Comparison of ENCODE assay signal across 15 mouse cellular contexts in genomic region chr14:34357671-34358455, GRCm38 (mm10). TPM values are rescaled to one million over a fixed set of nuclear protein-coding genes. Genes with fewer than 3 reads are reported as not detected.
DNase-seq lines count a peak whose midpoint lies in the region; ATAC-seq and TF ChIP-seq lines count a peak whose summit lies in the region.
"Had no signal": no experiment of that assay in that cellular context is flagged by ENCODE, and none has a peak within 500 bp of the region (broad histone marks: within the 10 kb centered on the region; RNA-seq: fewer than 3 reads in every experiment).

No protein-coding gene starts in this region.

- peak; percentile 9 to 57 for DNase-seq in layer of hippocampus, adult 18-20 months (ENCODE audit: low spot score in 2 of 2)
- DNase-seq in layer of hippocampus, postnatal 10 days (ENCODE audit: low spot score in 2 of 2): no peak
- peak; percentile 77 for DNase-seq in NIH3T3 (ENCODE audit: low read depth)
- DNase-seq in layer of hippocampus, adult 9-11 months: peak; percentile 15
- DNase-seq: adrenal gland, postnatal 10 days; cerebellum, adult 11 months; heart, postnatal 36 days had no signal

- TF ChIP-seq POLR2A in ES-Bruce4 (IDR thresholded peaks at IDR 0.05; ENCODE audit: insufficient read depth, low read length): no peak

- H3K9me3 ChIP-seq in ES-Bruce4 (replicated peaks; ENCODE audit: control insufficient read depth, insufficient read depth, low read length, poor library complexity, severe bottlenecking): no peaks in the 10 kb centered on the region
- H3K9me3 ChIP-seq in forebrain, embryonic 12.5 days: no peaks in the 10 kb centered on the region
- H3K9me3 ChIP-seq: G1E had no signal

- no peak for TF ChIP-seq CTCF in ES-Bruce4 (IDR thresholded peaks at IDR 0.05; ENCODE audit: low read depth, low read length)

- no peak overlapping the region for H3K4me3 ChIP-seq in ES-Bruce4 (ENCODE audit: low read depth, low read length)
- H3K4me3 ChIP-seq in forebrain, embryonic 12.5 days (replicated peaks): no peak overlapping the region
- H3K4me3 ChIP-seq: erythroblast, embryonic 14.5 days had no signal

- H3K36me3 ChIP-seq in ES-Bruce4 (ENCODE audit: control insufficient read depth, insufficient read depth, low read length, poor library complexity, severe bottlenecking): no peaks in the 10 kb centered on the region
- H3K36me3 ChIP-seq in forebrain, embryonic 12.5 days (replicated peaks): no peaks in the 10 kb centered on the region
- H3K36me3 ChIP-seq: G1E had no signal

- WGBS in forebrain, embryonic 12.5 days: 84% methylated on average over 7 of the region's 7 CpGs

- H3K4me2 ChIP-seq in forebrain, embryonic 12.5 days: no peak overlapping the region

- no peak overlapping the region for H3K9ac ChIP-seq in ES-Bruce4 (ENCODE audit: low read depth, poor library complexity, severe bottlenecking)
- no peak overlapping the region for H3K9ac ChIP-seq in forebrain, embryonic 12.5 days

- H3K4me1 ChIP-seq in ES-Bruce4 (ENCODE audit: control insufficient read depth, insufficient read depth, low read length): peaks cover 18% of the 10 kb centered on the region
- H3K4me1 ChIP-seq in forebrain, embryonic 12.5 days: no peaks in the 10 kb centered on the region

- no peaks in the 10 kb centered on the region for H3K27me3 ChIP-seq in ES-Bruce4 (ENCODE audit: control insufficient read depth, insufficient read depth, low read length, poor library complexity, severe bottlenecking)
- peaks cover 15% of the 10 kb centered on the region; the same call in 1 of the 2 replicates for H3K27me3 ChIP-seq in forebrain, embryonic 12.5 days

- no peak for TF ChIP-seq EP300 in ES-Bruce4 (IDR thresholded peaks at IDR 0.05; ENCODE audit: insufficient read depth, low read depth, low read length)

- no peak for ATAC-seq in forebrain, embryonic 12.5 days (ENCODE audit: low FRiP score)
- no peak for ATAC-seq in monocyte, adult 5-6 weeks (replicated peaks; ENCODE audit: insufficient number of reproducible peaks, low FRiP score, low TSS enrichment, poor library complexity, severe bottlenecking)
- ATAC-seq: intestine, embryonic 16.5 days had no signal

- peak overlapping the region; percentile 100 for H3K27ac ChIP-seq in ES-Bruce4 (ENCODE audit: insufficient read depth, low read length)
- H3K27ac ChIP-seq in forebrain, embryonic 12.5 days: no peak overlapping the region

RNA-seq across cellular contexts. Expression of gene Fam25c, which starts 2.6 kb away (rescaled TPM):
- not detected for total RNA-seq in layer of hippocampus, adult 18-20 months (2021)
- total RNA-seq in layer of hippocampus, postnatal 10 days (2021): not detected
- 3.5 and 5.7 TPM in 2 replicates for polyA plus RNA-seq in ES-Bruce4 (2011; ENCODE audit: insufficient read depth, insufficient read length, low read depth, missing spikeins)
- polyA plus RNA-seq in forebrain, embryonic 12.5 days (2016; fragmentation: Nextera tagmentation; extraction: Ambion mirVana): not detected in 2 replicates
- total RNA-seq in monocyte, adult 5-6 weeks (2017): not detected in 3 replicates
- total RNA-seq: G1E; gastrocnemius, postnatal 4 days; heart, postnatal 36 days; left cerebral cortex, postnatal 36 days had no signal
- polyA plus RNA-seq: erythroblast, embryonic 14.5 days; G1E; intestine, embryonic 16.5 days had no signal

RNA-seq across cellular contexts. Expression of gene Sncg, which starts 16.7 kb away (rescaled TPM):
- 1 to 10 TPM; 6.8 to 7.1 TPM for total RNA-seq in layer of hippocampus, adult 18-20 months (2021)
- 1 to 10 TPM; 1.6 to 1.8 TPM for total RNA-seq in layer of hippocampus, postnatal 10 days (2021)
- 2.2 and 3.2 TPM in 2 replicates for polyA plus RNA-seq in ES-Bruce4 (2011; ENCODE audit: insufficient read depth, insufficient read length, low read depth, missing spikeins)
- 4.3 and 7.5 TPM in 2 replicates for polyA plus RNA-seq in forebrain, embryonic 12.5 days (2016; fragmentation: Nextera tagmentation; extraction: Ambion mirVana)
- not detected in 3 replicates for total RNA-seq in monocyte, adult 5-6 weeks (2017)
- polyA plus RNA-seq: erythroblast, embryonic 14.5 days; G1E had no signal

RNA-seq across cellular contexts. Expression of gene Mmrn2, which starts 17.4 kb away (rescaled TPM):
- total RNA-seq in layer of hippocampus, adult 18-20 months (2021): 1 to 10 TPM; 3.1 to 3.3 TPM
- 1 to 10 TPM; 4.0 to 4.5 TPM for total RNA-seq in layer of hippocampus, postnatal 10 days (2021)
- 1.3 and 1.7 TPM in 2 replicates for polyA plus RNA-seq in ES-Bruce4 (2011; ENCODE audit: insufficient read depth, insufficient read length, low read depth, missing spikeins)
- polyA plus RNA-seq in forebrain, embryonic 12.5 days (2016; fragmentation: Nextera tagmentation; extraction: Ambion mirVana): 5.5 and 6.1 TPM in 2 replicates
- total RNA-seq in monocyte, adult 5-6 weeks (2017): not detected in 3 replicates
- polyA plus RNA-seq: erythroblast, embryonic 14.5 days had no signal

RNA-seq across cellular contexts. Expression of gene Glud1, which starts 47.3 kb away (rescaled TPM):
- 100 to 1,000 TPM; 279 to 296 TPM for total RNA-seq in layer of hippocampus, adult 18-20 months (2021)
- 100 to 1,000 TPM; 408 to 469 TPM for total RNA-seq in layer of hippocampus, postnatal 10 days (2021)
- 285 and 305 TPM in 2 replicates for polyA plus RNA-seq in ES-Bruce4 (2011; ENCODE audit: insufficient read depth, insufficient read length, low read depth, missing spikeins)
- 85.9 and 87.8 TPM in 2 replicates for polyA plus RNA-seq in forebrain, embryonic 12.5 days (2016; fragmentation: Nextera tagmentation; extraction: Ambion mirVana)
- 385 to 458 TPM (median 387 TPM) in 3 replicates for total RNA-seq in monocyte, adult 5-6 weeks (2017)

RNA-seq across cellular contexts. Expression of gene Shld2, which starts 47.6 kb away (rescaled TPM):
- total RNA-seq in layer of hippocampus, adult 18-20 months (2021): 10 to 100 TPM; 12.2 to 13.4 TPM
- total RNA-seq in layer of hippocampus, postnatal 10 days (2021): 10 to 100 TPM in 1 of 2 experiments, 1 to 10 TPM in 1; 9.7 to 13.5 TPM
- polyA plus RNA-seq in ES-Bruce4 (2011; ENCODE audit: insufficient read depth, insufficient read length, low read depth, missing spikeins): 26.7 and 32.5 TPM in 2 replicates
- polyA plus RNA-seq in forebrain, embryonic 12.5 days (2016; fragmentation: Nextera tagmentation; extraction: Ambion mirVana): 8.7 and 11.0 TPM in 2 replicates
- 17.0 to 26.5 TPM (median 21.5 TPM) in 3 replicates for total RNA-seq in monocyte, adult 5-6 weeks (2017)

Comparison
In these comparisons a context has a peak if more than half of its experiments do, and no peak if none do; other contexts are left out.
1. DNase-seq: peak in layer of hippocampus, adult 18-20 months (2 of 2), NIH3T3 (single experiment) and layer of hippocampus, adult 9-11 months (single experiment); none in layer of hippocampus, postnatal 10 days (0 of 2).